Mouse (Mus musculus): ENCODE data around the gene Brat1. TPM values are rescaled to one million over a fixed set of nuclear protein-coding genes. Genes with fewer than 3 reads are reported as not detected.

Brat1 gene
- total RNA-seq, 2 experiments from 2014 or later, result 19.8 to 21.3 TPM

- TF ChIP-seq CTCF (IDR thresholded peaks at IDR 0.05), result no peak
- DNase-seq (ENCODE audit: extremely low spot score in 1 of 2, low spot score in 2 of 2), result no peak
- Histone ChIP-seq H3K27ac (no peak overlapping the region), H3K4me3 (no peak overlapping the region)
- intact Hi-C loops (cut with DNase I), result no loop called here
Measured at GRCm38 (mm10) chr5:140675079-140675478, 29.7 kb upstream of the Brat1 start.

DNA sequence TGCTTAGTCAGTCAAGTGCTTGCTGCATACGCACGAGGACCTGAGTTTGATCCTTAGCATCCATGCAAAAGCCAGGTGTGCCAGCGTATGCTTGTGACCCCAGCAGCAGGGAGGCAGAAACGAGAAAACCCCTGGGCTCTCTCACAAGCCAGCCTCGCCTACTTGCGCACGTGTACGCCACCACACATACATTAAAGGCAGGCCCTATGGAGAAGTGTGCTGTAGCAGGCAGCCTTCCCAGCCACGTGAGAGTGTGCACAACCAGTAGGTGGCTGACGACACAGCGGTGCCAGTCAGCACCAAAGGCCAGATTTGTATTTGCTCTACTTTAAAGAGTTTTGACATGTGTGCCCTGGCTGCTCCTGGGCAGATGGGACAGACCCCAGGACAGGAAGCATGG, 29.2 kb upstream of the Brat1 start:
- Histone ChIP-seq H3K27ac (no peak overlapping the region), H3K4me3 (no peak overlapping the region)
- no peak; the same call in 1 of the 2 replicates for TF ChIP-seq CTCF (IDR thresholded peaks at IDR 0.05)
- peak in 1 of 2 experiments; percentile 33 for DNase-seq (ENCODE audit: extremely low spot score in 1 of 2, low spot score in 2 of 2)
- intact Hi-C loops (cut with DNase I), result no loop called here

DNA sequence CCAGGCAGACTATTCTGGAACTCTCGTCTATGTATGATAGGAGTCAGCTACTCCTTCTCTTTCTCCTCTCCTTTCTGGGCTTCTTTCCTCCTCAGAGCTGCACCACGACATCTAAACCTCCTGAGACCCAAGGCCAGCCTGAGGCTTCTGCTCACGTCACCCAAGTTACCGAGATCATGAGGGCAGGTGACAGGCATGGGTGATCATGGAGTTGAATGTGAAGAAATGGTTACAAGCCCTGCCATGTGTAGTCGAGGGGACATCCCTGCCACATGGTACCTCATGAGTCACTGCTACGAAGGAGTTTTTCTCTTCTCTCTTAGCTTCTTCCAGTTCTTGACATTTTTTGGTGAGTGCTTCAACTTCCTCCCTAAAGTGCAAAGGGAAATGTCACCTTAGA, 27.7 kb upstream of the Brat1 start:
- DNase-seq (ENCODE audit: extremely low spot score in 1 of 2, low spot score in 2 of 2), result no peak
- no peak for TF ChIP-seq CTCF (IDR thresholded peaks at IDR 0.05)
- Histone ChIP-seq H3K27ac (no peak overlapping the region), H3K4me3 (no peak overlapping the region)
- intact Hi-C loops (cut with DNase I), result no loop called here

GRCm38 (mm10) chr5:140680051-140680450, 24.8 kb upstream of the Brat1 start:
- TF ChIP-seq CTCF (IDR thresholded peaks at IDR 0.05), result no peak
- intact Hi-C loops (cut with DNase I), result loop anchor here (10.0 kb wide), 1 partner anchor 235 kb away; the partner anchor contains the start of gene Gm4869
- DNase-seq (ENCODE audit: extremely low spot score in 1 of 2, low spot score in 2 of 2), result no peak
- Histone ChIP-seq H3K4me3 (no peak overlapping the region), H3K27ac (no peak overlapping the region)

DNA sequence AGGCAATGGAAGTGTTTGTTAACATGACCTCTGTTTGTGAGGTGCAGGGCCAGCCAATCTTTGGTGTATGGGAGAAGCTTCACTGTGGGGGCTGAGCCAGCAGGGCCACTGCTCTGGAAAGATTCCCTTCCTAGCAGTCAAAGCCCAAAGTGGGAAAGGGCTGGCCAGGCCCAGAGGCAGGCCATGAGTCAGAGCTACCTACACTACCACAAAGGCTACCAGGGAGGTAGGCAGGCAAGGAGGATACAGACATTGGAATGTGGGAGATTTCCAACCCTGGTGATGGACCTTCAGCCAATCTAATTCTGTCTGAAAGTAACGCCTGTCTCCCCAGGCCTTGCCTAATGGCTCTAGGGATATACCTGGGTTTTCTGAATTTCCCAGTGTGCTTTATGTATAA, 23.9 kb upstream of the Brat1 start:
- DNase-seq (ENCODE audit: extremely low spot score in 1 of 2, low spot score in 2 of 2), result no peak
- Histone ChIP-seq H3K4me3 (no peak overlapping the region), H3K27ac (no peak overlapping the region)
- intact Hi-C loops (cut with DNase I), result loop anchor here (10.0 kb wide), 1 partner anchor 236 kb away; the partner anchor contains the start of gene Gm4869
- no peak for TF ChIP-seq CTCF (IDR thresholded peaks at IDR 0.05)

DNA sequence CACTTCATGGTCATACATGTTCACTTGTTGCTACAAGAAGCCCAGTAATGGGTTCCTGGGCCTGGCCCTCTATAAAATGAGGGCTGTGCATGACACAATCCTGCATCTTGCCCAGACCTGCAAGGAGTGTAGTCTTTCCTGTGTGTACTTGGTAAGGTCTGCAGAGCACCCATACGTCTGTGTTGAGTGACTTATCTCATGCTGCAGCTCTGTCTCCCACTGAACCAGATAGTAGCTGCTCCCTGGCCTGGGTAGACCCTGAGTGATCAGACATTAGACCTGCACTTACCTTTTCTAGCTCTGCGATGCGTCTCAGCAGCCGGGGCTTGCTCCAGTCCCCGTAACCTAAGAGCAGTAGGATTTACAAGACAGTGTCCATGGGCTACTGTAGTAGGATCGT, 22.7 kb upstream of the Brat1 start:
- no peak for DNase-seq (ENCODE audit: extremely low spot score in 1 of 2, low spot score in 2 of 2)
- intact Hi-C loops (cut with DNase I), result loop anchor here (10.0 kb wide), 1 partner anchor 237 kb away; the partner anchor contains the start of gene Gm4869
- TF ChIP-seq CTCF (IDR thresholded peaks at IDR 0.05), result no peak
- Histone ChIP-seq H3K4me3 (no peak overlapping the region), H3K27ac (no peak overlapping the region)

DNA sequence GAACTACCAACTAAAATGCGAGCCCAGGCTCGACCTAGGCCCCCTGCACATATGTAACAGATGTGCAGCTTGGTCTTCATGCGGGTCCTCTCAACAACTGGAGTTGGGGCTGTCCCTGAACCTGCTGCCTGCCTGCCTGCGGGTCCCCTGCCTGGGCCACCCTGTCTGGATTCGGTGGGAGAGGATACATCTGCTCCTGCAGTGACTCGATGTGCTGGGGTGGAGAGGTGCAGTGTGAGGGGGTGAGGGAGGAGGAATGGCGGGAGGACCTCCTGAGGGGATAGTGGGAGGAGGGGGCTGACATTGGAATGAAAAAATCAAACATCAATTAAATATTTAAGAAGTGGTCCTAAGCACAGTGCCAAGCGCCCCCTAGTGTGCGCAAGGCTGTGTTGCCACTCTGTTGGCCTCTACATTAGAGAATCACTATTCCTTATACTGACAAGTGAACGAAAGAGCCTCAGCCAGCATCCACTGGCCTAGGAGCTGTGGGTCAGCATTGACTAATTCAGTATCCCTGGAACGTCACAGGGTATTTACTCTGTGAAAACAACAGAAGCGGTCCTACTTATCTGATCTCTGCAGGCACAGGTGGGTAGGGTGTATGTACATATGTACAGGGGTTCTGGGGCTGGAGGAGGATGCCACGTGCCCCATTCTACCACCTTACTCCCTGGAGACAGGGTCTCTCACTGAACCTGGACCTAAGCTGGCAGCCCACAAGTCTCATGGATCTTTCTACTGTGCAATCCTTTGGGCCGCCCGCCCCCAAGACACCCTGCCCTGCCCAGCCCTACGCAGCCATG, 20.3 kb upstream of the Brat1 start:
- DNase-seq (ENCODE audit: extremely low spot score in 1 of 2, low spot score in 2 of 2), result peak; percentile 38 to 45
- TF ChIP-seq CTCF (IDR thresholded peaks at IDR 0.05), result peak; percentile 90
- no peak overlapping the region for H3K4me3 ChIP-seq
- H3K27ac ChIP-seq, result no peak overlapping the region
- intact Hi-C loops (cut with DNase I), result loop anchor here (1.0 to 10.0 kb wide), 2 partner anchors 144 to 240 kb away; partner anchors contain the start of gene Gm4869

GRCm38 (mm10) chr5:140688434-140688833, 16.4 kb upstream of the Brat1 start:
- intact Hi-C loops (cut with DNase I), result loop anchor here (10.0 kb wide), 1 partner anchor 244 kb away; the partner anchor contains the start of gene Gm4869
- H3K27ac ChIP-seq, result peak overlapping the region; percentile 7; the same call in 1 of the 2 replicates
- DNase-seq (ENCODE audit: extremely low spot score in 1 of 2, low spot score in 2 of 2), result peak in 1 of 2 experiments; percentile 37

DNA sequence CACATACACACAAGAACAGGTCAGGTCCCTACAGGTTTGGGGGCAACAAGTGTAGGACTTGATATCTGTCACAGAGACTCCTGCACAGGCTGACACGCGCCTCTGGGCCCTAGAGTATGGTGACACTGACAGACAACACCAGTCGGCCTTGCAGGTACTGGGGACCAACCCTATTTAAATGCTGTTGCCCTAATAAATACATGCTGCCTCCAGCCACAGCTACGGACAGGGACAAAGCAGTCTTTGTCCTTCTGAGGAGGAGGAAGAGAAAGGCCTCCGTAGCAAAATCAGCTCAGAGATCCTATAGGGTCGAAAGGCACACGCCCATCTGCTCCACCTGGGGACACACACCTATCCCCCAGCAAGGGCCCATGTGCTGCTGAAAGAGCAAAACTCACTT, 8.8 kb upstream of the Brat1 start:
- no peak for TF ChIP-seq CTCF (IDR thresholded peaks at IDR 0.05)
- no peak for DNase-seq (ENCODE audit: extremely low spot score in 1 of 2, low spot score in 2 of 2)
- intact Hi-C loops (cut with DNase I), result no loop called here
- Histone ChIP-seq H3K27ac (no peak overlapping the region), H3K4me3 (no peak overlapping the region)

More at GRCm38 (mm10) chr5:140688434-140688833, 16.4 kb upstream of the Brat1 start:
- no peak for TF ChIP-seq CTCF (IDR thresholded peaks at IDR 0.05)
- H3K4me3 ChIP-seq, result no peak overlapping the region

DNA sequence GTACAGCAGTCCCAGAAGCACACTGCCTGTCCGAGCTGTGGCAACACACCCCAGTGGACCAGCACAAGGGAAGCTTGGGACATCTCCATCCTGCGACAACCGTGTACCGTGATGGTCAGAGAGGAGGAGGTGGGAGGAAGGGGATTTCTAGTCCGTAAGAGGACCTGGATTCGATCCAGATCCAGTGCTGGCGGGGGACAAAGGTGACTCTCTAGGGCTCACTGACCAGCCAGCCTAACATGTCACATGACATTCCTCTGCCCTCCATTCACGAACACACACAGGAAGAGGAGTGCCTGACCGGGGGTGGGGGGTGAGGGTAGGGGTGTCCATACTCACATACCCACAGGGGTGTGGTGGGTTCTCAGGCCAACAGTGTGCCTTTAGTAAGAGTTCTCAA, 5.0 kb upstream of the Brat1 start:
- intact Hi-C loops (cut with DNase I), result no loop called here
- no peak for DNase-seq (ENCODE audit: extremely low spot score in 1 of 2, low spot score in 2 of 2)
- no peak overlapping the region for H3K4me3 ChIP-seq

DNA sequence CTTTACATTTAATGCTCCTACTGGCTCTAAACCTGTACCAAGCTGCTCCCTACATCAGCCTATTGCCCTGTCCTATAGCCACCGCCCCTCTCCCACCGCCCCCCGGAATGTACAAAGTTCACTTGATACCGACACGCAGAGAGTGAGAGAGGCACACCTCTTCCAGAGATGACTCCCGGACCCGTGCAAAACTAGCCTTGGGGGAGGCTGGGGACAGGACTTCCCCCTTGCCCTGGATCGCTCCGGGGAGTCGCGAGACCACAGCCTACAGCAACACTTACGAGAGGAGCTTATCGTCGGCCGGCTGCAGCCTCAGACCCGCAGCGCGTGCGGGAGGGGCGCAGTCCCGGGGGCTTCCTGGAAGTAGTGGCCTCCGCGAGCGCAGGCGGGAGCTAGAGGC, 3.1 kb upstream of the Brat1 start:
- intact Hi-C loops (cut with DNase I), result no loop called here
- Histone ChIP-seq H3K27ac (peak overlapping the region; percentile 95), H3K4me3 (peak overlapping the region; percentile 77)
- no peak for DNase-seq (ENCODE audit: extremely low spot score in 1 of 2, low spot score in 2 of 2)
- TF ChIP-seq CTCF (IDR thresholded peaks at IDR 0.05), result no peak

More for the DNA sequence above, 5.0 kb upstream of the Brat1 start:
- H3K27ac ChIP-seq, result no peak overlapping the region
- TF ChIP-seq CTCF (IDR thresholded peaks at IDR 0.05), result no peak

DNA sequence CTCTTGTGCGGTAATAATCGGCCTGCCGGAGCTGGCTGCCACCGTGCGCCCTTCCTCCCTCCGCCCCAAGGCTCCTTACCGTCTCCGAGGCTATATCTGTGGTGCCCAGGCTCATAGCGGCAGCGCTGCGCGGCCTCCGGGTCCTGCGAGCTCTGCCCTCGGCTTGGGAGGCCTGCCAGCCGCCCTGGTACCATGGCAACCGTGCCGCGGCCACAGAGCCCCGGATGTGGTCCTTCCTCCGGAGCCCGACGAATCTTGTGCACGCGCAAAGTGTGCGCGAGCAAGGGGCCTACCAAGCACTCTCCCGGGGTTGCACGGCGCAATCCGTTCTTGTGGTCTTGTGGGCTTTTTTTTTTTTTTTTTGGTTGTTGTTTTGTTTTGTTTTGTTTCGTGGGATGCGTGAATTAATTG, 2.7 kb upstream of the Brat1 start, which contains the start of gene Iqce:
TSS of gene Iqce (minus strand) at position 276 of the 411 bp plus-strand sequence.
- intact Hi-C loops (cut with DNase I), result no loop called here
- TF ChIP-seq CTCF (IDR thresholded peaks at IDR 0.05), result no peak
- peak; percentile 95 to 98 for DNase-seq (ENCODE audit: extremely low spot score in 1 of 2, low spot score in 2 of 2)
- Histone ChIP-seq H3K4me3 (peak within 1 kb of the TSS; percentile 77), H3K27ac (peak within 1 kb of the TSS; percentile 95)

All from left cerebral cortex, adult 2 months (tissue).